Mouse (Mus musculus) right cerebral cortex, postnatal 14 days (tissue): ENCODE measurements around the gene Glb1l3.
"Not testable (repeated sequence)": the region's sequence is repeated elsewhere in the genome, so short reads cannot be mapped to it uniquely, and the experiment has no call there.

Source experiments
- DNase-seq: peaks from one replicate; pipeline ENCODE4 v3.0.0; 2022

Gene Glb1l3

GRCm38 (mm10) chr9:26860751-26861150 is at the start of gene Glb1l3:
Gene Glb1l3 (minus strand): TSS chr9:26860890.
- DNase-seq: no peak

DNA sequence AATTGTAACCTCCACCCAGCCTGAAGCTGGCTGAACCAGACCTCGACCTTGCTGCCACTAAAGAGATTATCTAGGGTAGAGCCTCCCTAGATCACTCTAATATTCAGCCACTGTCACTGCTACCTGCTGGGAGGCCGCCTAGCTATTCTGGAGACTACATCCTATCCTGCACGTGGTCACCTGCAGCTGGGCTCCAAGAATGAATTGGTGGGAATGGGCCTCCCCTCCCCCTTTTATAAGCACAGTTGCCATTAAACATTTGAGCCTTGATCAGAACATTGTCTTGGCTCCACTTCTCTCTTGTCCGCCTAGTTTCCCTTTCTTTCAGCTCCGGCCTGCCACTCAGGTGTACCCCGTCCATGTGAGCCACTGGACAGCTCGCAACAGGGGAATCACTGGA is 9.2 kb upstream of the Glb1l3 start:
- DNase-seq: not testable (repeated sequence)

GRCm38 (mm10) chr9:26831089-26831488 is 29.6 kb downstream of the Glb1l3 start:
- no peak for DNase-seq

DNA sequence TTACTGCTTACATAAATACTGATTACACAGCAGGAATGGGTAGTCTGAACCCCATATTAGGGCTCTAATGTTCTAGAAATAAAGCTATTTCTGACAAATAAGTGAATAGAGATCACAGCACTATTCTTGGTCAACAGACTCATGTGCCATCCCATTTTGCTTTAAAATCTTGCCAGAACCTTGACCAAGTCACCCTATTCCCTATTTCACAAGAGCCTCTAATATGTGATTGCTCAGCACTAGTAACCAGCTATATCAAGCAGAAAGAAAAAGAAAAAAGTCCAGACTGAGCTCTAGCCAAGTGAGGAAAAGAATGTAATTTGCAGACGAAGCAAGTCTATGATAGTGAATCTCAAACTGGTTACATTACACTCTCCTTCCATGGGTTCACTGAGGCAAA is 40.7 kb downstream of the Glb1l3 start:
- no peak for DNase-seq

- DNase-seq: no peak
These were observed 52.0 kb downstream of the Glb1l3 start for GRCm38 (mm10) chr9:26808735-26809134.

DNA sequence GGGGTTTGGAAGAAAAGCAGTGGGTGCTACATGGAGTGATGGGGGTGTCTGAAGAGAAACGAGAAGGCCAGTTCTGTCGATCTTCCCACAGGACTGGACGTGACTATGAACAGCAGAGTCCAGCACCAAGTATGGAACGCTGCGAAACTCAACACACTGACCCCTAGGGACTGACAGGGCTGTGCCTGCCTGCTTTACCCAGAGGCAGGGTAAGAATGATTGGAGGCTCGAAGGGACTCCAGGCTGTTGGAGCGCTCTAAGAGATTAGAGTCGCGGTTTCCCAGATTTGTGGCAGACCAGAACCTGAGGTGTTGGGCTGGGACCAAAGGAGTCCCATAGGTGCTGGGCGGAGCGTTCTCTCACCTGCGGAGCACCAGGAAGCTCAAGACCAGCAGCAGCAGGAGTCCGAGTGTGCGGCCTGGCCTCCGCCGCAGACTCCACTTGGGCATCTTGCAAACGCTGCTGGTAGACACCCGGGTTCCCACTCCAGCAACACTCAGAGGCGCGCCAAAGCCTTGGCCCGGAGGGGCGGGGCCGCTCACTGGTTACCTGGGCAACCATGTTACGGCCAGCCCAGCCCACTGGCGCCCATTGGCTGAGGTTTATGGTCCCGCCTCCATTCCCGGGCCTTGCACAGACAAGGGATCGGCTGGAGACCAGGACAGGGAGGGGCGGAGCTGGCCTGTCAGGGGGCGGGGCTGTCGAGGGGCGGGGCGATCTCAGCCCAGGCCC is 54.6 kb downstream of the Glb1l3 start, which contains the start of gene Glb1l2:
Gene Glb1l2, minus strand, starts transcription at position 534 of the 732 bp plus-strand sequence.
- DNase-seq: peak; percentile 89

- DNase-seq: no peak
These were observed 56.4 kb downstream of the Glb1l3 start for GRCm38 (mm10) chr9:26804321-26804720.

DNA sequence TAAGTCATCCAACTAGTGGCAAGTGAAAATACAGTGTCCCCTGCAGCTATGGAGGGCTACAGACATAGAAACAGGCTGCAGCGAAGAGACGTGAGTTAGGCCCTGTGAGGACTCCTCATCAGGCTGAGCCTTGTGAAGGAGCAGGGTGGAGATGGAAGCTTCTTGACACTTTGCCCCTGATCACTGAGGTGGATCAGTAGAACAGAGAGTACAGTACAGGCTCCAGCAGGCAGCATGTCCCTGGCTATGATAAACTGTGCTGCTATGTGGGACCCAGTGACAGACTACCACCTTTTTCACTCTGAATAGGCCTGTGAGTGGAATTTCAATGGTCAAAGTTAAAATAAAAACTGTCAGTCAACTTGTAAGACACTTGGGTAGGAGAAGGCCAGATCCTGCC is 60.3 kb downstream of the Glb1l3 start:
- no peak for DNase-seq

- no peak for DNase-seq
These were observed 62.0 kb downstream of the Glb1l3 start for GRCm38 (mm10) chr9:26798731-26799130.

DNA sequence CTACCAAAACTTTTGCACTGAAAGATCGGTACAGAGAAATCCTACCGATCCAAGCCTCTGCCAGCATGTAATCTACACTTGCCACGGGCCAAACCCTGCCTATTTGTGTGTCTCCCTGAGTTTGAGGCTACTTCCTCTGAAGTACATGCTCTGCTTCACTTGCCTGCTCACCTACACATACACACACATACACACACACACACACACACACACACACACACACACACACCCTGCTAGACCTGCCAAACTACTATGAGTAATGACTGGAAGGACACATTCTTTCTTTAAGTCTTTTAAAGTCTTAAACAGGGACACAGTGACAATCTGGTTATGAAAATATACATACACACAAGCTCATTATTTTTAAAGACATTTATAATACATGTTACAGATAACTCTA is 62.5 kb downstream of the Glb1l3 start:
- DNase-seq: no peak

DNA sequence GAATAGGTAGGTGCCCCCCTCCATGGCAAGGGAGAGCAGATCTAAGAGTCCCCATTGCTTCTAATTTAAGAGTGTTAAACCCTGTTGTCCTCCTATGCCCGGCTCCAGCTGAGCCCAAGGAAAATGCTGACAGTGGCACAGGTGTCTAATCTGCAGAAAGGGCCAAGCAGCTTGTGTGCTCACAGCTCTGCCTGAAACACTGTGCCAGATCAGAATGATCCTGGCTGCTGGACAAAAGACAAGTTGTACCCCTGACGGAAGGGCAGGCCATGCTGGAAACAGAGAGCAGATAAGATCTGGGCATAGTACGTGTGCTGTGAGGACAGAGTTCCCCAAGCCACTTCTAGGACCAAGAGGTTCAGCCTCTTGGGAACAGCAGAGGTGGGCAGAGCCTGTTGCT is 67.9 kb downstream of the Glb1l3 start:
- no peak for DNase-seq

DNA sequence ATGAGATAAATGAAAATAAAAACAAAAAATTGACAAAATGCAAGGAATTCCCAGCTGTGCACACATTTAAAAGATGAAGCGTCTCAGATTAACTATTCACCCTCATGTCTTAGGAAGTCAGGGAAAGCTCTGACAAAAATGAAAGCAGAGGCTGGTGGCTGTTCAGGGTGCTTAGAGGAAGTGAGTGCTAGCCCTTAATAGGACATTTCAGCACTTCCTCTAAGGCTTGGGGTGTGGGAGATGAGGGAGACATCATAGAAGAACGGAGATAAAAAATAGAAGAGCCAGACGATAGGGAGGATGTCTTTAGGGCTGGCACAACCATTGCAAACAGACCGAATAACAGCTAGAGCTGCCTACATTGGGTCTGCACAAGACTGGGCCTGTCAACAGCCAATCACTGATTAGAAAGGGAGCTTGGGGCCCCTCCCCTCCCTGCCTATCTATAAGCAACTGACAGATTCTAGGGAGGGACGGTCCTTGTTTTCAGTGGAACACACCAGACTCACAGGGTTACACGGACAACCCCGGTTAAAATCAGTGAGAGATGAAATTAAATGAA is 77.2 kb downstream of the Glb1l3 start:
- no peak for DNase-seq

- DNase-seq: no peak
These were observed 82.3 kb downstream of the Glb1l3 start for GRCm38 (mm10) chr9:26778421-26778820.

GRCm38 (mm10) chr9:26776122-26776902 is 84.4 kb downstream of the Glb1l3 start:
- no peak for DNase-seq

- no peak for DNase-seq
These were observed 85.0 kb downstream of the Glb1l3 start for GRCm38 (mm10) chr9:26775700-26776099.

- DNase-seq: no peak
These were observed 92.5 kb downstream of the Glb1l3 start for GRCm38 (mm10) chr9:26768181-26768580.
